Mouse (Mus musculus) adrenal gland (tissue): Measurements from ENCODE around the gene Pnpla1.
"Not testable (repeated sequence)": the region's sequence is repeated elsewhere in the genome, so short reads cannot be mapped to it uniquely, and the experiment has no call there.

Source experiments
- intact Hi-C: fragments of 180-260 bp; cut with DNase I; formaldehyde crosslinking; loops from one replicate; pipeline ENCODE4 v1.15.1; 2025
- long read RNA-seq, 2 experiments: library from polyadenylated mRNA; unstranded; transcript quantifications; one replicate each; pipeline ENCODE4 v2.0.0; 2020; ENCODE audit warnings: borderline replicate concordance in 1 of 2; ENCODE audit not compliant: insufficient replicate concordance in 1 of 2

The Pnpla1 gene
- long read RNA-seq, experiment 1: 0 reads
- long read RNA-seq, experiment 2: 0 reads

DNA sequence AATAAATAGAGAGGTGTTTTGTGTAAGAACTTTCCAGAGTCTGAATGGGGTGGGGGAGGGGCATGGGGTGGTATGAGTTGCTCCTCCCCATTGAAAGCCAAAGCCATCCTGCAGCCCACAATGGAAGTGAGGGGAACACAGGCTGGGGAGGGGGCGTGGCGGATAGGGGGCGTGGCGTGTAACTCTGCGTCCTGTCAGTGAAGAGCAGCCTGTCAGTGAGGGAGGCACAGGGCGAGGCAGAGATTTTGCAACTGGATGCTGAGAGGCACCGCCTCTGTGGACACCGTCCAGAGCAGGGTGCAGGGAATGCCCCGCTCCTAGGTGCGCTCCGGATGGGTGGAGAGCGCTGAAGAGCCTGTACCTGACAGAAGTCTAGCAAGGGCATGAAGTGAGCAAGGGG lies at the start of gene Pnpla1:
Gene Pnpla1, plus strand, starts transcription at position 207 of the 400 bp plus-strand sequence.
- intact Hi-C loops: no loop called here

GRCm38 (mm10) chr17:28808714-28809113 lies 49.5 kb upstream of the Pnpla1 start:
- intact Hi-C loops: no loop called here

GRCm38 (mm10) chr17:28809175-28809831 lies 48.9 kb upstream of the Pnpla1 start:
- intact Hi-C loops: no loop called here

- intact Hi-C loops: no loop called here
Observed at GRCm38 (mm10) chr17:28812345-28812744, 45.9 kb upstream of the Pnpla1 start.

DNA sequence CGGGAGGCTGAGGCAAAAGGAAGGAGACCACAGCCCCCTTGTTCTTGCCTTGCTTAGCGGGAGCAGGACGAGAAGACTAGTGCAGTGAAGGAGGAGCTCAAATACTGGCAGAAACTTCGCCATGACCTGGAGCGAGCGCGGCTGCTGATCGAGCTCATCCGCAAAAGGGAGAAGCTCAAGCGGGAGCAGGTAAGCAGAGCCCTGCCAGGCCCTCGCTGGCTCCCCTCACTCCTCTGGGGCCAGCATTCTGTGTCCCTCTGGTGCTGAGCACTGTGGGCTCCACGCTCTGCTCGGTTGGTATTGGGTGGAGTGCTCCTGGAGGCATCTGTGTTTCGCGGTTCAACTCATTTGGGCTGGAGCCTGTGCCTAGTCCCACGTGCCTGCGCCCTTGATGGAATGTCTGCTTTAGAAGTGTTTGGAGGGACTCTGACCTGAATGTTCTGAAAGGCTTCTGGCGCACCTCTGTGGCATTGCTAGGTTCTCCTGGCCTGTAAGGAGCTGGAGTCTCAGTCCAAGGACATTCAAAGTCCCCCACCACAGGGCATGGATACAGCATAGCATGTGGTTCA lies 43.6 kb upstream of the Pnpla1 start:
- intact Hi-C loops: no loop called here

DNA sequence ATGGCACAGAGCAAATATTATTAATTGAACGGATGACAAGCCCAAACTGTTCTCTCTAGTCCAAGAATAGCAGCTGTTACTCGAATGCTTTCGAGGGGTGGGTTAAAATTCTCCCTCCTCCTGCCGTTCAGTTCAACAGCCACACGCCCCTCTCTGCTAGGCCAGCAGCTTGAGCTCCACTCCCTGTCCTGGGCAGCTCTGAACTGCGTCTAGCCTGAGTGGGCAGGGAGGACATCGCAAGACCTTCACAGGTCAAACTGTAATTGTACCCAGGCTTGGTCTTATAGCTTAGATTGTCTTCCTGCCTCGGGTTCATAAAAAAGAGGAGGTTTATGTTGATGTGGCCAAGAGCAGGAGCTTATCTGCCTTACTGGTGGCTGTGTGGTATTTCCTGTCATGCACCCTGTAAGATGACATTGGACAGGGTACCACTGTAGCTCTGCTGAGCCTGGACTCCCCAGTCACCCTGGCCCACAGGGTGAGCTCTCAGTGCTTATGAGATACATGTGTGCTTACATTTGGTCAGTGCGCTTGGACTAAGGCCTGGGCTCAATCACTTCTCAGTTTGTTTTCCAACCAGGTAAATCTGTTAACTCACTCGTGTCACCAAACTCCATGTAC lies 42.7 kb upstream of the Pnpla1 start:
- intact Hi-C loops: no loop called here

- intact Hi-C loops: not testable (repeated sequence)
Observed at GRCm38 (mm10) chr17:28816326-28816725, 41.9 kb upstream of the Pnpla1 start.

GRCm38 (mm10) chr17:28816875-28817811 lies 41.1 kb upstream of the Pnpla1 start:
- intact Hi-C loops: no loop called here

DNA sequence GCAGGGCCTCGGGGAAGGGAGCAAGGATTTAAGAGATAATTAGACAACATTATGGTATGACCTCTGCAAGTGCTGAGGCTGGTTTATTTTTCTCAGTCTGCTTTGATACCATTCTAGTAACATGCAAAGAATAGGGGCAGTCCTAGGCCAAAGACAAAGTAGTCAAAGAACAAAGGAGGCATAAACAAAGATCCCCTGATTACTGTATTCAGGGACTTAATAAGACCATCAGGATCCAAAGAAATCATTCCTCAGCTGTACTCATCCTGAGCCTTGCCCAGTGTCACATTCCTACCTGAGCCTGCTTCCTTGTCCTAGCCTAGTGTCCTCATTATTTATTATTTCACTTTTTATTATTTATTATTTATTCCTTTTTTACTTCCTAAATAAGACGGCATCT lies 38.0 kb upstream of the Pnpla1 start:
- intact Hi-C loops: no loop called here

DNA sequence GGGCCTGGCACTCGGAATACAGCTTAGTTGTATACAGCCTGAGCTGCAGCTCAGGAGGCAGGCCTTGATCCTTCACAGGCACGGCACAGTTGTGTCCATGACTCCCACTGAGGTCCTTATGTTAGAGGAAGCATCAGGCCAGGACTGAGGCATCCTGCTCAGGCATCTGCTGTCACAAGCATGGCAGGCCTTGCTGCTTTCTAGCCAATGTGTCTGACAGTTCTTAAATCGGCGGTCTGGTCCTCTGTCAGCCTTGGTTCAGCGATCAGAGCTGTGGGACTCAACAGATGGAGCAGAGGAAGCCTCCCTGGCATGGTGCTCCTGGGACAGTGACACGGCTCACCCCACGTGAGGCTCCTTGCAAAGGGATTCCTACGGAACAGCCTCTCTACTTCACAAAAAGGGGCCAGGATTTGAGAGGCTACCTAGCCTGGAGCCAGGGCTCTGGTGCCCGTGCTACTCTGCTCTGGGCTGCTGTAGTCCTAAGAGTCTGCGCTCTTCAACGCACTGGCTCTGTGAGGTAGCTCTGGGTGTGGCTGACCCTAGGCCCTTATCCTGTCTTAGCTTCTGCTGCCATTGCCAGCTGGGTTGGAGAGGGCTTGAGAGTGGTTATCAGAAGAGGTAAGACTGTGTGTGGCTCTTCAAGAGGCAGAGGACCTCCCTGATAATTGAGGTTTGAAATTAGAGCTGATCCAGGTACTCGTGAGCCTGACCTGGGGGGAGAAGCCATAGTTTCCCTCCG lies 35.0 kb upstream of the Pnpla1 start:
- intact Hi-C loops: no loop called here

- intact Hi-C loops: no loop called here
Observed at GRCm38 (mm10) chr17:28823749-28824148, 34.5 kb upstream of the Pnpla1 start.

DNA sequence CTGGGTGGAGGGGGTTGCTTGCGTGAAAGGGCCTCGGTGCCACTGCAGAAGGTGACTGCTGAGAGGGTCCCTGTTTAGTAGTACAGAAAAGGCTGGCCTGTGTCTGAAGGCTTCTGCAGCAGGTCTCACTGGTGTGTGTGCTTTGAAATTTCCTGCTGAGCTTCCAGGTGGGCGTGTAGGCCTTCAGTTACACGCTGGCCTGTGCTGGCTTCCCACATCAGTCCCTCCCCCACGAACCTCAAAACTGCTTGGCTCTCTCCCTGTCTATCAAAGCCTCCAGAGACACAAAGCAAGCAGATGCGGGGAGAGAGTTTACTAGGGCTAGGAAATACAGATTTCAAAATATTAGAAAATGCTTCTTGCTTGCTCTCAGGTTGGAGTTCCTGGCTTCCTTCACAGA lies 33.3 kb upstream of the Pnpla1 start:
- intact Hi-C loops: no loop called here

DNA sequence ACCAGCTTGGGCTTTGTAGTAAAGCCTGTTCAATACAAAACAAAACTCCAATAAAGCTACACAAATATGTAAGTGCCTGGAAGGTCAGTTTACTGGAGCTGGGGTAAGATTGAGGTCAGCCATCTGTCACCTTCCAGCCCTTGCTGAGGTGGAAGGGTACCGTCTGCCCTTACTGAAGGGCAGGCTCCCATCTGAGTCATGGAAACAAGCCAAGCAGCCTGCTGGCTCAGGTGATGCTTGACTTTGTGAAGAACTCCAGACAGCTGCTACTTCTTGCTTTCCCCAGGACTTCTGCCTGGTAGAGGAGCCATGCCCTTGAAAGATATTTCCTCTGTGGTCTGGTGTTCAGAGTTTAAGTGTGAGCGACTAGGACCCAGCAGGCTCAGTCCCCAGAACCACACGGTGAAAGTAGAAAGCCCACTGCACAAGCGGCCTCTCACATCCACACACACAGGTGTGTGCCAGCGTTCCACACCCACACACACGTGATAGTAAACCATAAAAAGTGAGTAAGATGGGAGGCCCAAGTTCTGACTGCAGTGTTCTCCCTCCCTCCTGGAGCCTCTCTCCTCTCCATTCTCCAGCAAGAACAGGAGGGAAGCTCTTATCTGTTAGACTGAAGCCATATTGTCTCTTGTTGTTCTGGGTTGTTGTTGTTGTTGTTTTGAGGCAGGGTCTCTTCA lies 32.7 kb upstream of the Pnpla1 start:
- intact Hi-C loops: no loop called here

DNA sequence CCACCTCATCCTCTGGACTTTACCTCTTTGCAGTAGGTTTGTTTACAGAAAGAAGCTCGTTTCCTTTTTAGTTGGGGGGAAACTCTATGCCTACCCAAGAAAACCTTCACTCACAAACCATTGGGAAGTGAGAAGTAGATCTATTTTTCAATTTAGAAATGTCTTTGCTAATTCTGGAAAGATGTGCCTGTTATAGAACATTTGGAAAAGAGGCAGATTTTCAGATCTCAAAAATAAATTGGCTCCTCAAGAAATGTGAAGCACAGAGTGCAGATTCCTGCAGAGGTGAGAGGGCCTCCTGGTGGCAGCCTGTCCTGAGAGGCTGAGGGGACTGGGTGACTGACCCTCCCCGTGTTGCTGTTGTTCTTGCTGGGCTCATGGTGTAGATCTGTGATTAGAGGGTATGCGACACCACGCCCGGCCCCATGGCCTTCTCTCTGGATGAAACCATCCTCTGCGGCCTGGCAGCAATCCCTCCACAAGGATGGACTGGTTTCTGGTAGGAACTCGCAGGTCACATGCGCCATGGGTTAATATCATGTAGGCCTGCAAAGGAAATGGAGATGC lies 30.5 kb upstream of the Pnpla1 start:
- intact Hi-C loops: no loop called here

GRCm38 (mm10) chr17:28829120-28829519 lies 29.1 kb upstream of the Pnpla1 start:
- intact Hi-C loops: no loop called here

GRCm38 (mm10) chr17:28831065-28831464 lies 27.1 kb upstream of the Pnpla1 start:
- intact Hi-C loops: no loop called here

GRCm38 (mm10) chr17:28832040-28832439 lies 26.2 kb upstream of the Pnpla1 start:
- intact Hi-C loops: no loop called here

DNA sequence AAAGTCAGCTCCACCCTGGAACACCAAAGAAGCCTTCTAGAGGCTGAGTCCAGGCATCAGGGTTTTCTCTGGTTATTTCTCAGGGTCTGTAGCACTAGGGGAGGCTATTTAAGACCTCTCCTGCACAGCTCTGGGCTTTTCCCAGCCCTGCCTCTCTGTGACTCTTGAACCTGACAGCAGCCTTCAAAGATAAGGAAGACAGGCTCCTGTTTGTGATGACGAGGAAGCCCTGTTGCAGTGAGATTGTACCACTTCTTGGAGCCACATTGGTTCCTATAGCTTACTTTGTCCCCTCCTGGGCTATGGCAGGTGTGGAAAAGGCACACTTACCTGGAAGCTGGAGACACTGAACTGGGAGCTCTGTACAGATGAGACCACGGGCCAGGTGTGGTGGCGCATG lies 25.3 kb upstream of the Pnpla1 start:
- intact Hi-C loops: no loop called here

- intact Hi-C loops: no loop called here
Observed at GRCm38 (mm10) chr17:28834676-28835075, 23.5 kb upstream of the Pnpla1 start.

DNA sequence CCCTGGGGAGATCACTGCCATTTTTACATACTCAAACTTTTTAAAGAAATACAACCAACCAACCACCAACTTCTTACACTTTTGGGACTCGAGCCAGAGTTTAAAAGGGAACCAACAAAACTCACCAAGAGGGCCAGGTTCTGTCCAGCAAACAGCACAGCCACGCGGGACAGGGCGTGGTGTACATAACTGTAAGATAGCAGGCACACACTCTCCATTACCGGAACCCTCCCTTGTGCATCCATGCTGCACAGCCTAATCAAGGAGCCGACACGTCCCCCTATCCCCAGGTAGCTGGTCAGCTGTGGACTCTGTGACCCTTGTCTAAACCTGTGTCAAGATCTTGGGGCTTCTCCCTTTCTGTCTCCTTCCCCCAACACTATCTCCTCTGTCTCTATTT lies 20.4 kb upstream of the Pnpla1 start:
- intact Hi-C loops: no loop called here
